Comparison of ENCODE assay signal across 13 mouse cellular contexts in genomic region chr15:78846352-78846751, GRCm38 (mm10). TPM values are rescaled to one million over a fixed set of nuclear protein-coding genes. Genes with fewer than 3 reads are reported as not detected.
DNase-seq lines count a peak whose midpoint lies in the region; ATAC-seq and TF ChIP-seq lines count a peak whose summit lies in the region.
"Had no signal": no experiment of that assay in that cellular context is flagged by ENCODE, and none has a peak within 500 bp of the region (broad histone marks: within the 10 kb centered on the region; RNA-seq: fewer than 3 reads in every experiment).

No protein-coding gene starts in this region.

- H3K36me3 ChIP-seq in hindbrain, embryonic 10.5 days = 0 out of 2 replicates have a peak, but pooled peaks cover 6% of the 10 kb centered on the region
- H3K36me3 ChIP-seq in hindbrain, embryonic 16.5 days (ENCODE audit: control insufficient read depth, insufficient read depth, low read length) = no peaks in the 10 kb centered on the region
- H3K36me3 ChIP-seq in liver, embryonic 15.5 days (replicated peaks) = 0 out of 2 replicates have a peak, but pooled peaks cover 3% of the 10 kb centered on the region
- peaks cover 17% of the 10 kb centered on the region for H3K36me3 ChIP-seq in liver, embryonic 12.5 days
- H3K36me3 ChIP-seq in embryonic facial prominence, embryonic 14.5 days (ENCODE audit: control insufficient read depth, insufficient read depth, low read length) = peaks cover 22% of the 10 kb centered on the region
- peaks cover 32% of the 10 kb centered on the region for H3K36me3 ChIP-seq in myocyte (ENCODE audit: control insufficient read depth, insufficient read depth)

- H3K79me2 ChIP-seq in myocyte (ENCODE audit: control insufficient read depth, insufficient read depth) = peaks cover 67% of the 10 kb centered on the region

- no peaks in the 10 kb centered on the region for H3K9me3 ChIP-seq in hindbrain, embryonic 10.5 days
- H3K9me3 ChIP-seq in hindbrain, embryonic 16.5 days (ENCODE audit: control insufficient read depth, low read length) = no peaks in the 10 kb centered on the region
- H3K9me3 ChIP-seq in liver, embryonic 15.5 days (replicated peaks) = no peaks in the 10 kb centered on the region
- H3K9me3 ChIP-seq in liver, embryonic 12.5 days (replicated peaks) = no peaks in the 10 kb centered on the region
- no peaks in the 10 kb centered on the region for H3K9me3 ChIP-seq in embryonic facial prominence, embryonic 14.5 days (ENCODE audit: control insufficient read depth, low read length)
- H3K9me3 ChIP-seq: limb, embryonic 10.5 days had no signal

- DNase-seq in hindbrain, embryonic 10.5 days (ENCODE audit: low spot score) = no peak
- DNase-seq in embryonic facial prominence, embryonic 14.5 days (ENCODE audit: low spot score) = no peak
- no peak for DNase-seq in yolk sac, embryonic 10.5 days (ENCODE audit: low spot score)
- no peak for DNase-seq in embryo, embryonic 11 days
- DNase-seq: adrenal gland, adult 8-10 months; cerebellum, postnatal 36 days; gastrocnemius, postnatal 36 days; kidney, adult 11 months had no signal

- TF ChIP-seq POLR2A in myocyte (IDR thresholded peaks at IDR 0.05; ENCODE audit: insufficient read length, low read depth) = no peak

- peaks cover 82% of the 10 kb centered on the region for H3K4me1 ChIP-seq in hindbrain, embryonic 10.5 days (replicated peaks)
- H3K4me1 ChIP-seq in hindbrain, embryonic 16.5 days (ENCODE audit: control insufficient read depth, insufficient read depth, low read depth, low read length) = peaks cover 14% of the 10 kb centered on the region
- H3K4me1 ChIP-seq in liver, embryonic 15.5 days (replicated peaks) = peaks cover 67% of the 10 kb centered on the region
- H3K4me1 ChIP-seq in liver, embryonic 12.5 days = peaks cover 72% of the 10 kb centered on the region
- H3K4me1 ChIP-seq in embryonic facial prominence, embryonic 14.5 days (ENCODE audit: control insufficient read depth, insufficient read depth, low read length) = peaks cover 22% of the 10 kb centered on the region

- H3K27ac ChIP-seq in hindbrain, embryonic 10.5 days = 0 out of 2 replicates have a peak overlapping the region, but pooled peaks have one; percentile 66
- H3K27ac ChIP-seq in hindbrain, embryonic 16.5 days (ENCODE audit: low read depth, low read length) = no peak overlapping the region
- H3K27ac ChIP-seq in liver, embryonic 15.5 days (replicated peaks) = no peak overlapping the region
- H3K27ac ChIP-seq in liver, embryonic 12.5 days = no peak overlapping the region
- H3K27ac ChIP-seq in embryonic facial prominence, embryonic 14.5 days (replicated peaks; ENCODE audit: low read depth, low read length) = 0 out of 2 replicates have a peak overlapping the region, but pooled peaks have one; percentile 23

- H3K9ac ChIP-seq in hindbrain, embryonic 16.5 days (ENCODE audit: low read depth, low read length) = no peak overlapping the region
- H3K9ac ChIP-seq in liver, embryonic 15.5 days = no peak overlapping the region
- no peak overlapping the region for H3K9ac ChIP-seq in liver, embryonic 12.5 days
- H3K9ac ChIP-seq in embryonic facial prominence, embryonic 14.5 days (ENCODE audit: low read depth, low read length) = no peak overlapping the region

- 81% methylated on average over 8 of the region's 8 CpGs for WGBS in hindbrain, embryonic 10.5 days
- WGBS in hindbrain, embryonic 16.5 days = 67% methylated on average over 8 of the region's 8 CpGs
- 65% methylated on average over 8 of the region's 8 CpGs for WGBS in liver, embryonic 15.5 days (ENCODE audit: insufficient replicate concordance)
- 80% methylated on average over 8 of the region's 8 CpGs for WGBS in liver, embryonic 12.5 days (ENCODE audit: insufficient replicate concordance)
- 60% methylated on average over 8 of the region's 8 CpGs for WGBS in embryonic facial prominence, embryonic 14.5 days

- H3K4me3 ChIP-seq in hindbrain, embryonic 10.5 days = no peak overlapping the region
- H3K4me3 ChIP-seq in hindbrain, embryonic 16.5 days (ENCODE audit: low read length) = no peak overlapping the region
- no peak overlapping the region for H3K4me3 ChIP-seq in liver, embryonic 15.5 days (replicated peaks)
- H3K4me3 ChIP-seq in liver, embryonic 12.5 days = no peak overlapping the region
- H3K4me3 ChIP-seq in embryonic facial prominence, embryonic 14.5 days (ENCODE audit: low read depth, low read length) = no peak overlapping the region
- peak overlapping the region; percentile 64 for H3K4me3 ChIP-seq in myocyte
- H3K4me3 ChIP-seq: limb, embryonic 10.5 days had no signal

- peaks cover 65% of the 10 kb centered on the region for H3K27me3 ChIP-seq in hindbrain, embryonic 10.5 days (ENCODE audit: insufficient read depth, poor library complexity, severe bottlenecking)
- H3K27me3 ChIP-seq in hindbrain, embryonic 16.5 days (replicated peaks; ENCODE audit: control insufficient read depth, insufficient read depth, low read length) = peaks cover 16% of the 10 kb centered on the region
- peaks cover 80% of the 10 kb centered on the region for H3K27me3 ChIP-seq in liver, embryonic 15.5 days
- H3K27me3 ChIP-seq in liver, embryonic 12.5 days (replicated peaks) = peaks cover 79% of the 10 kb centered on the region
- no peaks in the 10 kb centered on the region; the same call in none of the 2 replicates for H3K27me3 ChIP-seq in embryonic facial prominence, embryonic 14.5 days (replicated peaks; ENCODE audit: control insufficient read depth, insufficient read depth, low read length)
- H3K27me3 ChIP-seq in myocyte (ENCODE audit: control insufficient read depth, insufficient read depth, insufficient read length) = no peaks in the 10 kb centered on the region

- H3ac ChIP-seq in myocyte (ENCODE audit: control insufficient read depth, insufficient read length) = no peak overlapping the region

- ATAC-seq in hindbrain, embryonic 16.5 days = no peak
- ATAC-seq in liver, embryonic 15.5 days (ENCODE audit: insufficient read depth) = no peak
- ATAC-seq in liver, embryonic 12.5 days = no peak
- no peak for ATAC-seq in embryonic facial prominence, embryonic 14.5 days (ENCODE audit: low read depth)

- no peak overlapping the region for H3K4me2 ChIP-seq in hindbrain, embryonic 16.5 days (ENCODE audit: low read length)
- peak overlapping the region; percentile 29; the same call in 1 of the 2 replicates for H3K4me2 ChIP-seq in liver, embryonic 15.5 days
- no peak overlapping the region for H3K4me2 ChIP-seq in liver, embryonic 12.5 days
- H3K4me2 ChIP-seq in embryonic facial prominence, embryonic 14.5 days (ENCODE audit: low read depth, low read length) = no peak overlapping the region
- peak overlapping the region; percentile 91 for H3K4me2 ChIP-seq in myocyte (ENCODE audit: low read depth)

TF ChIP-seq in myocyte, 11 proteins besides CTCF, POLR2A, EP300 and RAD21:
- TF ChIP-seq E2F4 (IDR thresholded peaks at IDR 0.05; ENCODE audit: insufficient read depth) (no peak), POLR2AphosphoS2 (IDR thresholded peaks at IDR 0.05; ENCODE audit: insufficient read length, low read depth) (peak; percentile 6)
TF ChIP-seq in myocyte: peak in this region for 1.

RNA-seq across cellular contexts. Expression of gene Cdc42ep1, which starts 3.9 kb away (rescaled TPM):
- polyA plus RNA-seq in hindbrain, embryonic 10.5 days (2016; fragmentation: Nextera tagmentation; extraction: Ambion mirVana) = 19.2 and 19.4 TPM in 2 replicates
- polyA plus RNA-seq in hindbrain, embryonic 16.5 days (2015; fragmentation: Nextera tagmentation; extraction: Ambion mirVana) = 15.9 and 17.5 TPM in 2 replicates
- 13.0 and 15.2 TPM in 2 replicates for polyA plus RNA-seq in liver, embryonic 15.5 days (2015; fragmentation: Nextera tagmentation; extraction: Ambion mirVana)
- polyA plus RNA-seq in liver, embryonic 12.5 days (2016; fragmentation: Nextera tagmentation; extraction: Ambion mirVana) = 17.6 and 18.1 TPM in 2 replicates
- 30.8 and 36.1 TPM in 2 replicates for polyA plus RNA-seq in embryonic facial prominence, embryonic 14.5 days (2014; fragmentation: Nextera tagmentation; extraction: Ambion mirVana)
- 76.0 TPM for polyA plus RNA-seq in myocyte (2012; fragmentation: generic; extraction: Trizol)

RNA-seq across cellular contexts. Expression of gene Lgals2, which starts 9.0 kb away (rescaled TPM):
- polyA plus RNA-seq in hindbrain, embryonic 10.5 days (2016; fragmentation: Nextera tagmentation; extraction: Ambion mirVana) = not detected in 2 replicates
- polyA plus RNA-seq in hindbrain, embryonic 16.5 days (2015; fragmentation: Nextera tagmentation; extraction: Ambion mirVana) = not detected in 2 replicates
- 7.7 and 9.5 TPM in 2 replicates for polyA plus RNA-seq in liver, embryonic 15.5 days (2015; fragmentation: Nextera tagmentation; extraction: Ambion mirVana)
- 7.0 and 9.5 TPM in 2 replicates for polyA plus RNA-seq in liver, embryonic 12.5 days (2016; fragmentation: Nextera tagmentation; extraction: Ambion mirVana)
- polyA plus RNA-seq in embryonic facial prominence, embryonic 14.5 days (2014; fragmentation: Nextera tagmentation; extraction: Ambion mirVana) = 0.89 and 1.4 TPM in 2 replicates
- polyA plus RNA-seq in myocyte (2012; fragmentation: generic; extraction: Trizol) = 2.2 TPM
- polyA plus RNA-seq: limb, embryonic 10.5 days had no signal

RNA-seq across cellular contexts. Expression of gene Gga1, which starts 30.6 kb away (rescaled TPM):
- 51.1 and 60.7 TPM in 2 replicates for polyA plus RNA-seq in hindbrain, embryonic 10.5 days (2016; fragmentation: Nextera tagmentation; extraction: Ambion mirVana)
- 46.1 and 51.8 TPM in 2 replicates for polyA plus RNA-seq in hindbrain, embryonic 16.5 days (2015; fragmentation: Nextera tagmentation; extraction: Ambion mirVana)
- polyA plus RNA-seq in liver, embryonic 15.5 days (2015; fragmentation: Nextera tagmentation; extraction: Ambion mirVana) = 21.4 and 23.6 TPM in 2 replicates
- 32.2 and 33.5 TPM in 2 replicates for polyA plus RNA-seq in liver, embryonic 12.5 days (2016; fragmentation: Nextera tagmentation; extraction: Ambion mirVana)
- polyA plus RNA-seq in embryonic facial prominence, embryonic 14.5 days (2014; fragmentation: Nextera tagmentation; extraction: Ambion mirVana) = 42.5 and 46.9 TPM in 2 replicates
- 89.3 TPM for polyA plus RNA-seq in myocyte (2012; fragmentation: generic; extraction: Trizol)

RNA-seq across cellular contexts. Expression of gene Card10, which starts 43.5 kb away (rescaled TPM):
- polyA plus RNA-seq in hindbrain, embryonic 10.5 days (2016; fragmentation: Nextera tagmentation; extraction: Ambion mirVana) = 4.3 and 4.5 TPM in 2 replicates
- 2.5 and 2.8 TPM in 2 replicates for polyA plus RNA-seq in hindbrain, embryonic 16.5 days (2015; fragmentation: Nextera tagmentation; extraction: Ambion mirVana)
- 1.8 and 2.5 TPM in 2 replicates for polyA plus RNA-seq in liver, embryonic 15.5 days (2015; fragmentation: Nextera tagmentation; extraction: Ambion mirVana)
- 2.3 and 2.5 TPM in 2 replicates for polyA plus RNA-seq in liver, embryonic 12.5 days (2016; fragmentation: Nextera tagmentation; extraction: Ambion mirVana)
- 6.1 and 6.3 TPM in 2 replicates for polyA plus RNA-seq in embryonic facial prominence, embryonic 14.5 days (2014; fragmentation: Nextera tagmentation; extraction: Ambion mirVana)
- polyA plus RNA-seq in myocyte (2012; fragmentation: generic; extraction: Trizol) = 1.4 TPM

RNA-seq across cellular contexts. Expression of gene Gm49510, which starts 53.1 kb away (rescaled TPM):
- polyA plus RNA-seq in hindbrain, embryonic 10.5 days (2016; fragmentation: Nextera tagmentation; extraction: Ambion mirVana) = 0.29 and 0.38 TPM in 2 replicates
- polyA plus RNA-seq in hindbrain, embryonic 16.5 days (2015; fragmentation: Nextera tagmentation; extraction: Ambion mirVana) = 0.11 TPM in 1 of 2 replicates, not detected in the other
- polyA plus RNA-seq in liver, embryonic 15.5 days (2015; fragmentation: Nextera tagmentation; extraction: Ambion mirVana) = 0.08 and 0.26 TPM in 2 replicates
- polyA plus RNA-seq in liver, embryonic 12.5 days (2016; fragmentation: Nextera tagmentation; extraction: Ambion mirVana) = 0.17 and 0.43 TPM in 2 replicates
- polyA plus RNA-seq in embryonic facial prominence, embryonic 14.5 days (2014; fragmentation: Nextera tagmentation; extraction: Ambion mirVana) = 0.58 and 0.98 TPM in 2 replicates
- polyA plus RNA-seq in myocyte (2012; fragmentation: generic; extraction: Trizol) = 0.04 TPM

Comparison
In these comparisons a context has a peak if more than half of its experiments do, and no peak if none do; other contexts are left out.
1. H3K27ac ChIP-seq: peak in hindbrain, embryonic 10.5 days (single experiment) and embryonic facial prominence, embryonic 14.5 days (single experiment); none in hindbrain, embryonic 16.5 days (single experiment), liver, embryonic 15.5 days (single experiment) and liver, embryonic 12.5 days (single experiment).
2. H3K4me2 ChIP-seq: peak in liver, embryonic 15.5 days (single experiment) and myocyte (single experiment); none in hindbrain, embryonic 16.5 days (single experiment), liver, embryonic 12.5 days (single experiment) and embryonic facial prominence, embryonic 14.5 days (single experiment).